Mouse (Mus musculus): ENCODE measurements at regions not wholly inside any gene's neighbourhood (a gene's known extent, or its start where the extent isn't known, plus 50 kb on each side); places are given as distances from the start of the nearest gene placed in this dataset.

DNA sequence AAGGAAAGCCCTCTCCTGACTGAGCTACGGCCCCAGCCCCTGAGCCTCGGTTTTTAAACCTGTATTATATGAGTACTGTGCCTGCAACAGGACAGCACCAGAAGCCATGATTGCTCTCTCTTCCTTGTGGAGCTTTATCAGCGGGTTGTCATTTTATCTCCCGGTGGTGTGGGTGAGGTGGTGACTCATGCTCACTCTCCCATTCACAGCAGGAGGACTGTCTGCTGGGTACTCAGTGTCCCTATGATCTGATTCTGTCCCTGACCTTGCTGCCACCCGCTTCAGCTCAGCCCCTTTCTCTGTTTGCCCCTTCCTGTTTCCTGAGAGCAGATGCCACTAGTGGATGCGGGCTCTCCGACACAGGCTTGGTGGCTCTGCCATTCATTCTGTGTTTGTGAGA, 277.9 kb downstream of the Med13l start:
- TF ChIP-seq CTCF (IDR thresholded peaks at IDR 0.05; ENCODE audit: control insufficient read depth, insufficient read depth, insufficient replicate concordance, low read depth, low read length) (no peak), POLR2A (IDR thresholded peaks at IDR 0.05; ENCODE audit: control insufficient read depth, low read depth, low read length) (no peak)
- Histone ChIP-seq H3K4me1 (ENCODE audit: control insufficient read depth, insufficient read depth, low read length) (no peaks in the 10 kb centered on the region), H3K36me3 (ENCODE audit: control insufficient read depth, insufficient read depth, low read length) (no peaks in the 10 kb centered on the region), H3K27ac (ENCODE audit: control insufficient read depth, insufficient read depth, low read depth, low read length) (no peak overlapping the region), H3K27me3 (ENCODE audit: control insufficient read depth, insufficient read depth, low read length) (no peaks in the 10 kb centered on the region), H3K4me3 (ENCODE audit: control insufficient read depth, low read depth, low read length) (no peak overlapping the region)

DNA sequence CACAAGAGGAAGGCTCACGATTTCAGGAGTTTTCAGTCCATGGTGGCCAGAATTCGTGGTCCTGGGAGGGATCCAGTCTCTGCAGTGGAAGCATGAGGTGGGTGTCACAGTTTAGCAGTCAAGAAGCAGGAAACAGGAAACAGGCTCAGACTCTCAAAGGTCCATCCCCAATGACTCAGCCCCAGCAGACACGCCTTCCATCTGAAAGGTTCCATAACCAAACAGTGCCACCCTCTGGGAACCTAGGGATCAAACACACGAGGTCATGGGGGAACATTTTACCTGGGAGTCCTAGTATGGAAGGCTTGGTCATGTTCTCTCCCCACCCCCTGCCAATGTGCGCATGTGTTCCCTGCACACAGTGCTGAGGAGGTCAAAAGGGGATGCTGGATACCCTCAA, 279.4 kb downstream of the Med13l start:
- Histone ChIP-seq H3K27ac (ENCODE audit: control insufficient read depth, insufficient read depth, low read depth, low read length) (no peak overlapping the region), H3K27me3 (ENCODE audit: control insufficient read depth, insufficient read depth, low read length) (no peaks in the 10 kb centered on the region)
- TF ChIP-seq POLR2A (IDR thresholded peaks at IDR 0.05; ENCODE audit: control insufficient read depth, low read depth, low read length) (no peak), CTCF (IDR thresholded peaks at IDR 0.05; ENCODE audit: control insufficient read depth, insufficient read depth, insufficient replicate concordance, low read depth, low read length) (no peak)

DNA sequence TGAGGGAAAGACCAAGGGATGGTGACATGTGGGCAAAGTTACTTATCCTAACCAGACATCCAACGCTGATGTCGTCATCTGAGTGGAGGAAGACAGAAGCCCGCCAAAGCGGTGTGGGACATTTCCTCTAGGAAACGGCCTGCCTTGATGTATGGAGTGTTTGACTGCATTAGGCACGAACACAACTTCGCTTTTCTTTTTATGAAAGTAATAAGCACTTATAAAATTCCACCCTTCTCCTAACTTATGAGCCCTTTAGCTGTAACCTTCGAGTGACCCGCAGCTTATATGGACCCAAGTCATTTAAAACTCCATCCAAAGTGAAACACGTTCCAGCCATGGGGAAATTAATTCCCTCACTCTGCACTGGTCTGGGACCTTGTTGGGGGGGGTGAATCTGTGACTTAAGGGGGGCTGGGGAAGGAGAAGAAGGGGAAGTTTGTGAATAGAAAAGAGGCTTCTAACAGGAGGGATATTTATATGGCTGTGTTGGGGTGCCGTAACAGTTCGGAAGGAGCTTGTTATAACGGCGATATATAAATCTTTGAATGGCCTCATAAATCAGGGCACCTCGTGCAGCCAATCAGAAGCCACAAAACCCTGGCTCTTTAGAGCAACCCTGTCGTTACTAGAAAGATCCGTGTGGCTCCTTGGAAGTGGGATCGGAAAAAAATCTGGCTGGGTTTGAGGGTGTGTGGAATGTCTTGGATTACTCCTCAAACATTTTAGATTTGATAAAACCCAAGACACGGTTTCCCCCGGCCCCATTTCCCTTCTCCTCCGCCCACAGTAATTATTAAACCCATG, 280.9 kb downstream of the Med13l start:
- Histone ChIP-seq H3K27ac (ENCODE audit: control insufficient read depth, insufficient read depth, low read depth, low read length) (no peak overlapping the region), H3K4me1 (ENCODE audit: control insufficient read depth, insufficient read depth, low read length) (no peaks in the 10 kb centered on the region), H3K27me3 (ENCODE audit: control insufficient read depth, insufficient read depth, low read length) (no peaks in the 10 kb centered on the region), H3K36me3 (ENCODE audit: control insufficient read depth, insufficient read depth, low read length) (no peaks in the 10 kb centered on the region), H3K4me3 (ENCODE audit: control insufficient read depth, low read depth, low read length) (no peak overlapping the region)
- TF ChIP-seq CTCF (IDR thresholded peaks at IDR 0.05; ENCODE audit: control insufficient read depth, insufficient read depth, insufficient replicate concordance, low read depth, low read length) (no peak), POLR2A (IDR thresholded peaks at IDR 0.05; ENCODE audit: control insufficient read depth, low read depth, low read length) (no peak)

More for the DNA sequence above, 279.4 kb downstream of the Med13l start:
- Histone ChIP-seq H3K4me1 (ENCODE audit: control insufficient read depth, insufficient read depth, low read length) (no peaks in the 10 kb centered on the region), H3K36me3 (ENCODE audit: control insufficient read depth, insufficient read depth, low read length) (no peaks in the 10 kb centered on the region), H3K4me3 (ENCODE audit: control insufficient read depth, low read depth, low read length) (no peak overlapping the region)

DNA sequence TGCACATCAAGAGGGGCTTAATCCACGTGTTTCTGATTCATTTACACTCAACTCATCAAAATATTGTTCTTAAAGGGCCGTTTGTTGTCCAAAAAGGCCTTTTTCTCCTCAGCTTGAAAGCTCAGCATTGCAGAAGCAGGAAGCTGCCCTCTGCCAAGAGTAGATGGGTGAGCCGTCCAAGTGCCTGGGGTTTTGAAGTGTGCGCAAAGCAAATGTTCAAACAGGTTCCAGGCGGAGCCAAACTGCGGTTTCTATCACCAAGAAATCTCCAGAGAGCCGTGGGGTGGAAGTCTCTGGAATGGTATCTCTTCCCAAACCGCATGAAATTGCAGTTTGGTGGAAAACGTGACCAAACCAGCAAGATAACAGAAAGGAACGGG, 281.5 kb downstream of the Med13l start:
- Histone ChIP-seq H3K27ac (ENCODE audit: control insufficient read depth, insufficient read depth, low read depth, low read length) (no peak overlapping the region), H3K27me3 (ENCODE audit: control insufficient read depth, insufficient read depth, low read length) (no peaks in the 10 kb centered on the region)
- TF ChIP-seq CTCF (IDR thresholded peaks at IDR 0.05; ENCODE audit: control insufficient read depth, insufficient read depth, insufficient replicate concordance, low read depth, low read length) (no peak), POLR2A (IDR thresholded peaks at IDR 0.05; ENCODE audit: control insufficient read depth, low read depth, low read length) (no peak)

DNA sequence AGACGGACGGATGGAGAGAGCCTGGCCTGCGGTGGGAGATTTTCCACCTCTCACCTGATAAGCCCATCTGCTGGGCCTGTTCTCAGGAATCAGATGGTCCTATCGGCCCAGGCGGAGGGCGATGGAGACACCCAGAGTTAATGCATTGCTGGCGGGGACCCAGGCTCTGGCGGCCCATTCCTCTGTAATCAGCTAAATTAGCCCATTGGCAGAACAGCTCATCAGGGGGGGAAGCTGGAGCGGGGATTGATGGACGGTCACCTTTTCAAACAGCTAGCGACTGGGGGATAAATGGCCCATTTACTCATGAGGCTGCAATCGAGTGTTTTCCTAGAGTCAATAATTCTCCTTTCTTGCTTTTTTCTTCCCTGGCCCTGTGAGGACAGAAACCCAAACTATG, 296.5 kb downstream of the Med13l start:
- Histone ChIP-seq H3K4me1 (ENCODE audit: control insufficient read depth, insufficient read depth, low read length) (peaks cover 2% of the 10 kb centered on the region; the same call in 1 of the 2 replicates), H3K36me3 (ENCODE audit: control insufficient read depth, insufficient read depth, low read length) (no peaks in the 10 kb centered on the region), H3K4me3 (ENCODE audit: control insufficient read depth, low read depth, low read length) (no peak overlapping the region), H3K27ac (ENCODE audit: control insufficient read depth, insufficient read depth, low read depth, low read length) (no peak overlapping the region), H3K27me3 (ENCODE audit: control insufficient read depth, insufficient read depth, low read length) (no peaks in the 10 kb centered on the region)
- TF ChIP-seq POLR2A (IDR thresholded peaks at IDR 0.05; ENCODE audit: control insufficient read depth, low read depth, low read length), result no peak
- TF ChIP-seq CTCF (IDR thresholded peaks at IDR 0.05; ENCODE audit: control insufficient read depth, insufficient read depth, insufficient replicate concordance, low read depth, low read length), result no peak

More for the DNA sequence above, 281.5 kb downstream of the Med13l start:
- Histone ChIP-seq H3K36me3 (ENCODE audit: control insufficient read depth, insufficient read depth, low read length) (no peaks in the 10 kb centered on the region), H3K4me3 (ENCODE audit: control insufficient read depth, low read depth, low read length) (no peak overlapping the region; the same call in 1 of the 2 replicates), H3K4me1 (ENCODE audit: control insufficient read depth, insufficient read depth, low read length) (no peaks in the 10 kb centered on the region)

DNA sequence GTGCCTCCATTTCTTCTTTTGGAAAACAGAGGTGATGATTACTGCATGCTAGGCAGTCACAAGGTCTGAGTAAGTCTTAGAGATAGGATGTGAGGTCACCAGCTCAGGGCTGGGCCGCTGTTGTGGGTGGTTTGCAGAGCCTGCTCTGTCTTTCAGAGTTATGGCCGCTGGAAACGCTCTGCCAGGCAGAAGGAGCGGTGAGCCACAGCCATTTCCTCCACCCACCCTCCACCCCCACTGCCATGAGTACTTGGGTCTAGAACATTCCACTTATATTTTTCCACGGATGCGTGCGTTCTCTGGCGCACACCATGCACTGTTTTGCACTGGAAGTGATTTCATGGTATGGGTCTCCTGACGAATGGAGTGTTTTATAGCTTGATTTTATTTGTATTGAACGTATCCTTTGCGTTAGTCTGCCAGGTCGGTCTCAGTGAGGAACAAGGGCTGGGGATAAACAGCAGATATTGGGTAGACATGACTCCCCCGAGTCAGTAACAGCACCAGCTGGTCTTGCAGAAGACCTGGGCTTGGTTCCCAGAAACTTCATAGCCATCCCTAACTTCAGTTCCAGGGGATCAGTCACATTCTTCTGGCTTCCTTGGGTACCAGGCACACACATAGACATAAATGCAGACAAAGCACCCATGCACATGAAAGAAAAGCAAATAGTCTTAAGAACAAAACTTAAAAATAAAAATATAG, 300.8 kb downstream of the Med13l start:
- no peak overlapping the region for H3K4me3 ChIP-seq (ENCODE audit: control insufficient read depth, low read depth, low read length)
- no peak overlapping the region for H3K27ac ChIP-seq (ENCODE audit: control insufficient read depth, insufficient read depth, low read depth, low read length)
- TF ChIP-seq POLR2A (IDR thresholded peaks at IDR 0.05; ENCODE audit: control insufficient read depth, low read depth, low read length) (no peak), CTCF (IDR thresholded peaks at IDR 0.05; ENCODE audit: control insufficient read depth, insufficient read depth, insufficient replicate concordance, low read depth, low read length) (no peak)
- H3K4me1 ChIP-seq (ENCODE audit: control insufficient read depth, insufficient read depth, low read length), result no peaks in the 10 kb centered on the region
- H3K27me3 ChIP-seq (ENCODE audit: control insufficient read depth, insufficient read depth, low read length), result no peaks in the 10 kb centered on the region
- H3K36me3 ChIP-seq (ENCODE audit: control insufficient read depth, insufficient read depth, low read length), result no peaks in the 10 kb centered on the region

DNA sequence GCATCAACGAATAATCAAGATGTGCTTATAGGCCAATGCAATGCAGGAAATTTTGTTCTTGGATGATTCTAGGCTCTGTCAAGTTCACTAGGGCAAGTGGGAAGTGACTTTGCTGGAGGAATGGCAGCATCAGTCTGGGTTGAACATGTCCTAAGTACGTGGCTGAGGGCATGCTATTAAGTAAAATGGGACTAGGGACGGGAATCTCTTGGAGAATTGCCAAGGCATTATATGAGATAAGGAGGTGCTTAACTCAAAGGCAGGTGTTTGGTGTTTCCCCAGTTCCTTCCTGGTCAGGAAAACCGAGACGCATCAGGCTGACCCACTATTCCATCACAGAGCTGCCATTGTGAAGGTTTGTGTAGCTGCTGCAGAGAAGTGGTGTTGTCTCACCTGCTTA, 307.0 kb downstream of the Med13l start:
- no peaks in the 10 kb centered on the region for H3K27me3 ChIP-seq (ENCODE audit: control insufficient read depth, insufficient read depth, low read length)
- H3K36me3 ChIP-seq (ENCODE audit: control insufficient read depth, insufficient read depth, low read length), result no peaks in the 10 kb centered on the region
- H3K4me1 ChIP-seq (ENCODE audit: control insufficient read depth, insufficient read depth, low read length), result peaks cover 4% of the 10 kb centered on the region
- TF ChIP-seq CTCF (IDR thresholded peaks at IDR 0.05; ENCODE audit: control insufficient read depth, insufficient read depth, insufficient replicate concordance, low read depth, low read length), result no peak
- no peak for TF ChIP-seq POLR2A (IDR thresholded peaks at IDR 0.05; ENCODE audit: control insufficient read depth, low read depth, low read length)
- H3K27ac ChIP-seq (ENCODE audit: control insufficient read depth, insufficient read depth, low read depth, low read length), result no peak overlapping the region
- no peak overlapping the region for H3K4me3 ChIP-seq (ENCODE audit: control insufficient read depth, low read depth, low read length)
